Mouse (Mus musculus): ENCODE measurements at regions not wholly inside any gene's neighbourhood (a gene's known extent, or its start where the extent isn't known, plus 50 kb on each side); places are given as distances from the start of the nearest gene placed in this dataset.

DNA sequence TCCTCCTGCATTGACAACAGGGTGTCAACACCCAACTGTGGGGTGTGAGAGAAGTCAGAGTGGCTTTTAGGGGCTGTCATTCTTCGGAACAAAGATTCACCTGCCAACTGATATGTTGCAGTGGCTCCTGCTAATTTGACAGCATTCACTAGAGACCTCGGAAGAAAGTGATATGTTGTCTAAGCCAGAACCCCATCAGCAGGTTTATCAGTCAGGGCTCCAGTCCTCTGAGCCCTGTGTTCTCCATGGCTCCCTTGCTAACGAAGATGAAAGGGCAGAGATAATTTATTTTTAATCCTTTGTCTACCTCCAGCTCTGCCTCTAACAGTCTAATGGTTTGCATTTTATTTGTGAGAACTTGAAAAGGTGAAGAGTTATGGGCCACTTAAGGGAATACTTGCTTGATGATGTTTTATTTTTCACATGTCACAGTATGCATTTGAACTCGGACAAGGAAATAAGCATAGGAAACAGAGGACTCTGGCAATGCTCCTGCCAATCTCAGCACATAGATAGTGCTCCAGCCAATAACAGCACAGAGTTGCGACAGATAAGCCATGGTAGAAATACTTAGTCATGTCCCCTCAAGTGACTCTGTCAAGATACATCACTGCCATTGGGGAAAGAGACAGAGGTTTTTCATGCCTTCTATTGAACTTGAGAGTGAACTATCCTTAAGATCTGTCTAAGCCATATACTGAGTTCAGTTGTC lies 862.6 kb downstream of the Defb40 start:
- Histone ChIP-seq H3K9me3 (no peaks in the 10 kb centered on the region), H3K4me1 (replicated peaks) (no peaks in the 10 kb centered on the region), H3K4me3 (replicated peaks) (no peak overlapping the region), H3K27ac (no peak overlapping the region), H3K36me3 (no peaks in the 10 kb centered on the region), H3K9ac (no peak overlapping the region), H3K4me2 (replicated peaks) (no peak overlapping the region), H3K27me3 (replicated peaks) (no peaks in the 10 kb centered on the region)
- no peak for ATAC-seq
- 71% methylated on average over 5 of the region's 5 CpGs for WGBS

DNA sequence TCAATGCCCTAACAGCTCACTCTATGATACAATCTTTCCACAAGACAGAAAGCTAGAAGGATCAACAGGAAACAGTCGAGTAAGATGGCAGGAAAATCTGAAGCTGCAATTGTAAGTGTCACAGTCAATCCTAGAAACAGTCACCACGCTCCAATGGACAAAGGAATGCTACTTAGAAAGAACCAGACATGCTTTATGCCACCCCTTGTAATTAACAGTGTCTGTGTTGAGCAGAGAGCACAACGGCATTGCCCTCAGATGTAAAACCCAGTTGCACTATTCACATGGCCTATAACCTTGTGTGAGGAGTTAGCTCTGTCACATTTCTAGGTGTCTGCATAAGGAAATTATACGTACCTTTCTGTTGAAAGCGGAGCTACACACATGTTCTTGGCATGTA lies 864.8 kb downstream of the Defb40 start:
- H3K27me3 ChIP-seq (replicated peaks): no peaks in the 10 kb centered on the region
- no peak overlapping the region for H3K4me3 ChIP-seq (replicated peaks)
- ATAC-seq: no peak
- H3K27ac ChIP-seq: no peak overlapping the region
- H3K4me2 ChIP-seq (replicated peaks): no peak overlapping the region
- no peaks in the 10 kb centered on the region for H3K4me1 ChIP-seq (replicated peaks)
- H3K9ac ChIP-seq: no peak overlapping the region
- H3K9me3 ChIP-seq: no peaks in the 10 kb centered on the region
- H3K36me3 ChIP-seq: no peaks in the 10 kb centered on the region
- WGBS: 69% methylated on average over 5 of the region's 5 CpGs

DNA sequence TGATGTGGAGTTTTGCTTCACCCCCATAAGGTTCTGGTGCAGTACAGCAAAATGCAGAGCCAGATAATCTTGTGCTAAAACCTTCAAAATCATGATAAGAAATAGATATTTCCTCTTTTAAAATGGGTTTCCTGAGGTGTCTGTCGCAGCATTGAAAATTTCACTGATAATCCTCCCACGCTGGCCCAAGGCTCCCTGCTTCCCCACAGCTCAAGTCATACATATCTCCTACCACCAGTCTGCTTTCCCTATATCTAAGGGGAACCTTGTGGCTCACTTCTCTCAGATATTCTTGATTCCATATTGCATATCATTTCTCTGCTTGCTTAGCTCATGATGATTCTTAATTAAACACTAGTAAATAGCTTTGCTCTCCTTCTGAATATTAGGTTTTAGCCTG lies 868.6 kb downstream of the Defb40 start:
- Histone ChIP-seq H3K36me3 (no peaks in the 10 kb centered on the region), H3K27me3 (replicated peaks) (no peaks in the 10 kb centered on the region), H3K9me3 (no peaks in the 10 kb centered on the region), H3K4me3 (replicated peaks) (no peak overlapping the region), H3K4me2 (replicated peaks) (no peak overlapping the region), H3K27ac (no peak overlapping the region), H3K4me1 (replicated peaks) (no peaks in the 10 kb centered on the region), H3K9ac (no peak overlapping the region)
- WGBS: 86% methylated on average over 2 of the region's 2 CpGs
- ATAC-seq: no peak

DNA sequence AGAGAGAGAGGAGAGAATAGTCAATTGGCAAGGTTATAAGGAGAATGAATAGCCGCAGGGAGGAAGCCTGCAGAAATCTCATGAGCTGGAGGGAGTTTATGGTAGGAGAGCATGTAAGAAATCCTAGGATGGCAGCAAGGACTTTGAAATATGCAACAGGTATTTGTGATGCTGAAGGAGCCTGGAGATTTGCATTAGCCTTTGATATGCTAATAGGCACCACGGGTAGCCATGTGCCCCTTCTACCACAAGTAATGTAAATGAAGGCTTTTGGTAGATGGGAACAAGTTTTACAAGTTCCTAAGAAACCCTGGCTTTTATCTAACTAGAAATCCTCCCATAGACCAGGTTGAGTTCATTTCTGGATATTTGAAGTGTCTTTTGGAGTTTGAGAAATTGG lies 871.2 kb downstream of the Defb40 start:
- Histone ChIP-seq H3K9ac (no peak overlapping the region), H3K4me2 (replicated peaks) (no peak overlapping the region), H3K9me3 (no peaks in the 10 kb centered on the region), H3K36me3 (no peaks in the 10 kb centered on the region), H3K4me1 (replicated peaks) (no peaks in the 10 kb centered on the region), H3K27ac (no peak overlapping the region), H3K27me3 (replicated peaks) (no peaks in the 10 kb centered on the region), H3K4me3 (replicated peaks) (no peak overlapping the region)
- WGBS: 58% methylated on average over 2 of the region's 2 CpGs
- ATAC-seq: no peak

DNA sequence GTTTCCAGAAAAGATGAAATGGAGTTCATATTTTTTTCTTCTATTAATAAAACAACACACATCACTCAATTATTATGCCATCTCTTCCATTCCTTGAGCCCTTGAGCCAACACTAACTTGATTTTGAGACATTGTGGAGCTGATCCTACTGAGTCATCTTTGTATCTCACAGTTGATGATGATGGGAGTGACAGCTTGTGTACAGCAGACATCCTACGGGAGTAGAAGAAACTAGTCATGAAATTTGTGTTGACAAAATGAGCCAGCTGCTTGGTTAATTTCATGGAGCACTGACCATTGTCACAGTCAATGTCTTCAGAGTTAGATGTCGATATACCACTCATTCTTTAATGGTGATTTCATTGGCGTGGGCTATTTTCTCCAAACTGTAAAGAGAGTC lies 912.6 kb downstream of the Defb40 start:
- no peaks in the 10 kb centered on the region for H3K36me3 ChIP-seq
- H3K9me3 ChIP-seq: no peaks in the 10 kb centered on the region
- H3K9ac ChIP-seq: no peak overlapping the region
- H3K27ac ChIP-seq: no peak overlapping the region
- no peak overlapping the region for H3K4me3 ChIP-seq (replicated peaks)
- ATAC-seq: no peak
- no peak overlapping the region for H3K4me2 ChIP-seq (replicated peaks)
- 73% methylated on average over 3 of the region's 3 CpGs for WGBS
- H3K4me1 ChIP-seq (replicated peaks): no peaks in the 10 kb centered on the region
- no peaks in the 10 kb centered on the region for H3K27me3 ChIP-seq (replicated peaks)

DNA sequence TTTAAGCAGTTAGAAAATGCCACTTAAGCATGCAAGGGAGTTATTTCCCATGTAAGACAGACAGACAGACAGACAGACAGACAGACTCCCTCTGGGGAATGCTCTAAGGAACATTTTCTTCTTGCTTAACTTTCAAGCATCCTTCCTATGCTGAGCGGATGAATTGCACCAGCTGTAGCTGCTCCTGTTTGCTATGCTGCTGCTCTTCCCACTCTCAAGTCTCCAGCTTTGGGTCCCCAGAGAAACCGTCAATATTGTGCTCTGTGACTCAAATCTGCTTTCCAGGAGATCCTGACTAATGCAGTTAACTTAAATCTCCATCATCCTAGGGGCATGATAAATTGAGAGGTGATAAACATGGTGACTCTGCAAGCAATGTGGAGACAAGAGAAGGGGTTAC lies 918.5 kb downstream of the Defb40 start:
- Histone ChIP-seq H3K4me3 (replicated peaks) (no peak overlapping the region), H3K4me2 (replicated peaks) (no peak overlapping the region), H3K27me3 (replicated peaks) (no peaks in the 10 kb centered on the region), H3K36me3 (no peaks in the 10 kb centered on the region), H3K9ac (no peak overlapping the region), H3K9me3 (no peaks in the 10 kb centered on the region), H3K27ac (no peak overlapping the region), H3K4me1 (replicated peaks) (no peaks in the 10 kb centered on the region)
- no peak for ATAC-seq
- 68% methylated on average over 2 of the region's 2 CpGs for WGBS

DNA sequence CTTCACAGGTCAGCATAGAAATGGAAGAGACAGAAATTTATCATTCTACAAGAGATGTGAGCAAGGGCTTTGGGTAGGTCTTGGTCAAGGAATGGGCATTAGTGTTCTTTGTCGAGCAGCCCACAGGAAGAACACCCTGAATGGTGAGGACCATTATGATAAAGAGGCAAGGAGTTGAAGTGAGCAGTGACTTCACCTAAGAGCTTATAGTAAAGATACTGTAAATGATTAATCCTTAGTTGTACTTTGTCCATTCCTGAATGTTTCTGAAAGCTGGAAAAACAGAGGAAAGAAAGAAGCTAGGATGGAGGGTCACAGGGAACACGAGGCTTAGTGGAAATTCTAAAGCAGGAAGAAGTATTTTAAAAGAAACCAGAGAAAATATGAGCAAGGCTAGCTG lies 956.9 kb downstream of the Defb40 start:
- no peaks in the 10 kb centered on the region for H3K36me3 ChIP-seq
- no peak overlapping the region for H3K4me2 ChIP-seq (replicated peaks)
- H3K9ac ChIP-seq: no peak overlapping the region
- H3K27ac ChIP-seq: no peak overlapping the region
- peak; percentile 59 for ATAC-seq
- no peaks in the 10 kb centered on the region for H3K27me3 ChIP-seq (replicated peaks)
- H3K4me3 ChIP-seq (replicated peaks): no peak overlapping the region
- 50% methylated on average over 2 of the region's 2 CpGs for WGBS
- H3K4me1 ChIP-seq (replicated peaks): no peaks in the 10 kb centered on the region
- no peaks in the 10 kb centered on the region for H3K9me3 ChIP-seq

DNA sequence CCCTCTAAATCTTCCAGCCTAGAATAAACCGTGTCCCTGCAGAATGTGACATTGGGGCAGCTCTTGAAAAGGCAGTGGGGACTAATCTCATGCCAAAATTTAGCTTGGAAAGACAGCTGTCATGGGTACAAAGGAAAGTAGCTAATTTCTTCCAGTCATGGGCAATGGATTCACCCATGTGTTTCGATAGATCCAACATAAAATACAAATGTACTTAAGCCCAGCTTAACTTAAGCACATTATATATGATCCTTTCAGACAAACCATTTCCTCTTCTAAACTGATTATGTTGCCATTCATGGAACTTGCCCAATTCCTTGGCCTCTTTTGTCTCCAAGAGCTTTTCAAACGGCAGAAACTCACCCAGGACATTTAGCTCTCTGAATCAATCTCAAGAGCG lies 970.5 kb downstream of the Defb40 start:
- H3K27me3 ChIP-seq (replicated peaks): no peaks in the 10 kb centered on the region
- no peaks in the 10 kb centered on the region for H3K9me3 ChIP-seq
- no peak overlapping the region for H3K4me3 ChIP-seq (replicated peaks)
- no peak overlapping the region for H3K27ac ChIP-seq
- H3K4me2 ChIP-seq (replicated peaks): no peak overlapping the region
- no peaks in the 10 kb centered on the region for H3K36me3 ChIP-seq
- 72% methylated on average over 4 of the region's 4 CpGs for WGBS
- no peak overlapping the region for H3K9ac ChIP-seq
- no peaks in the 10 kb centered on the region for H3K4me1 ChIP-seq (replicated peaks)
- no peak for ATAC-seq

DNA sequence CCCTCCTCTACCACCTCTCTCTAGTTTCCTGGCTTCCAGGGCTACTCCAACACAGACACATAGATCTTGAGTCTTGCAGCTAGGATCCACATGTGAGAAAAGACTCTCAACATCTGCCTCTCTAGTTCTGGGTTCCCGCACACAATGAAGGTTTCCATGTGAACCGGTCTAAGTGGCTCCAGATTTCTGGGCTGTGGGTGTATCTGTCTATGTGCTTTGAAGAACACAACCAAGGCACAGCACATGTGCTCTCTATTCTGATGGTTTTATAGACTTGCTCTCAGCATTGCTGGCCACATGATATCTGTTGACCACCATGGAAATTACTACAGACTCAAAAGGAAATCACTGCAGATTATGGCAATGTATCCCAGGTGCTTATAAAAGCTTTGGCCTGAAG lies 972.4 kb downstream of the Defb40 start:
- H3K36me3 ChIP-seq: no peaks in the 10 kb centered on the region
- H3K4me3 ChIP-seq (replicated peaks): no peak overlapping the region
- ATAC-seq: no peak
- no peak overlapping the region for H3K27ac ChIP-seq
- WGBS: 92% methylated on average over 2 of the region's 2 CpGs
- no peaks in the 10 kb centered on the region for H3K9me3 ChIP-seq
- no peaks in the 10 kb centered on the region for H3K4me1 ChIP-seq (replicated peaks)
- no peak overlapping the region for H3K4me2 ChIP-seq (replicated peaks)
- no peaks in the 10 kb centered on the region for H3K27me3 ChIP-seq (replicated peaks)
- H3K9ac ChIP-seq: no peak overlapping the region

DNA sequence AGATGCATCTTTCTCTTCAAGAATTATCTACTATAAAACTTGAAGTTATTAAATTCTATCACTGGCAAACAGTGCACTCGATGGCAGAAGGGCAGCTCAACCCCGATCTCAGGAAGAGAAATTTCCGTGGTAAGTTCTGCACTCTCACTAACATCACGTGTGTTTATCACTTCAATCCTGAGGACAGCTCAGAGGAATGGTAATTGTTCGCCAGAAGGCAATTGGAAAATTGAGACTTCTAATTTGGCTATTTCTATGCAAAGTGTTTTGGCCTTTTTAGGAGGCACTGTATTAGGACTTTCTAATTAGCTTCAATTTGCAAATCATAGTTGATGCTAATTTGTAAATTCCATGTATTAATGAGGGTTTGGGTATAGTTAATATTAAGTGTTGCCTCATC lies 977.3 kb downstream of the Defb40 start:
- no peak overlapping the region for H3K4me2 ChIP-seq (replicated peaks)
- no peak overlapping the region for H3K4me3 ChIP-seq (replicated peaks)
- no peaks in the 10 kb centered on the region for H3K27me3 ChIP-seq (replicated peaks)
- H3K27ac ChIP-seq: no peak overlapping the region
- WGBS: 81% methylated on average over 5 of the region's 5 CpGs
- ATAC-seq: no peak
- no peaks in the 10 kb centered on the region for H3K36me3 ChIP-seq
- H3K9ac ChIP-seq: no peak overlapping the region
- H3K9me3 ChIP-seq: no peaks in the 10 kb centered on the region
- no peaks in the 10 kb centered on the region for H3K4me1 ChIP-seq (replicated peaks)

DNA sequence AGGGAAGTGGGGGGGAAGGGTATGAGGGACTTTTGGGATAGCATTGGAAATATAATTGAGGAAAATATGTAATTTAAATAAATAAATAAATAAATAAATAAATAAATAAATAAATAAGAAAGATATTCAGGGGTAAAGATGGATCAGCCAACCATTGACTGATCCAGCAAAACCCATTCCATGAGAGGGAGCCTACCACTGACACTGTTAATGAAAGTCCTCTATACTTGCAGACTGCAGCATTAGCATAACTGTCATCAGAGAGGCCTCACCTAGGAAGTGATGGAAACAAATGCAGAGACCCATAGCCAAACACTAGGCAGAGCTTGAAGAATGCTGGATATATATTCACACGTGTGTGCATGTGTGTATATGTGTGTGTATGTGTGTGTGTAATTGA lies 993.3 kb downstream of the Defb40 start:
- Histone ChIP-seq H3K27me3 (replicated peaks) (no peaks in the 10 kb centered on the region), H3K4me1 (replicated peaks) (no peaks in the 10 kb centered on the region), H3K9me3 (no peaks in the 10 kb centered on the region), H3K4me3 (replicated peaks) (no peak overlapping the region), H3K9ac (no peak overlapping the region), H3K4me2 (replicated peaks) (no peak overlapping the region), H3K36me3 (no peaks in the 10 kb centered on the region), H3K27ac (no peak overlapping the region)
- WGBS: 74% methylated on average over 1 of the region's 1 CpGs
- no peak for ATAC-seq

DNA sequence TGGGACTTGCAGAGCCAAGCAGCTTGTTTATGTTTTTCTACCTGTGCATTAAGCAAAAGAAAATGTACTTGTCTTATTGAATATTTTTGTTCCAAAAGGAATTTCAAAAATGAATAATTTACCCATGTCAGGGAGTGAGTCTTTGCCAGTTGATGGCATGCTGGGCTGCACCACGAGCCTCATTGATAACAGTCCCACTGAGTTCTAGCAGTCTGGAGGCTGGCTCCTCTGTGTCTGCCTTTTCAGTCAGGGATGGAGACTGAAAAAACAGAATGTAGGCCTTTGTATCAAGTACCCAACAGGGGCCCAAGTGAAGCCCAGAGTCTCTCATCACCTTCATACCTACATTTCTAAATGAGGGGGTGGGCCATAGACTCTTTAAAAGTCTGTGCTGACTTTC lies 1029.2 kb downstream of the Defb40 start:
- H3K27me3 ChIP-seq (replicated peaks): no peaks in the 10 kb centered on the region
- no peak overlapping the region for H3K4me3 ChIP-seq (replicated peaks)
- no peak overlapping the region for H3K9ac ChIP-seq
- no peak overlapping the region for H3K4me2 ChIP-seq (replicated peaks)
- no peak for ATAC-seq
- 70% methylated on average over 1 of the region's 1 CpGs for WGBS
- no peaks in the 10 kb centered on the region for H3K4me1 ChIP-seq (replicated peaks)
- H3K9me3 ChIP-seq: no peaks in the 10 kb centered on the region
- no peak overlapping the region for H3K27ac ChIP-seq
- no peaks in the 10 kb centered on the region for H3K36me3 ChIP-seq

DNA sequence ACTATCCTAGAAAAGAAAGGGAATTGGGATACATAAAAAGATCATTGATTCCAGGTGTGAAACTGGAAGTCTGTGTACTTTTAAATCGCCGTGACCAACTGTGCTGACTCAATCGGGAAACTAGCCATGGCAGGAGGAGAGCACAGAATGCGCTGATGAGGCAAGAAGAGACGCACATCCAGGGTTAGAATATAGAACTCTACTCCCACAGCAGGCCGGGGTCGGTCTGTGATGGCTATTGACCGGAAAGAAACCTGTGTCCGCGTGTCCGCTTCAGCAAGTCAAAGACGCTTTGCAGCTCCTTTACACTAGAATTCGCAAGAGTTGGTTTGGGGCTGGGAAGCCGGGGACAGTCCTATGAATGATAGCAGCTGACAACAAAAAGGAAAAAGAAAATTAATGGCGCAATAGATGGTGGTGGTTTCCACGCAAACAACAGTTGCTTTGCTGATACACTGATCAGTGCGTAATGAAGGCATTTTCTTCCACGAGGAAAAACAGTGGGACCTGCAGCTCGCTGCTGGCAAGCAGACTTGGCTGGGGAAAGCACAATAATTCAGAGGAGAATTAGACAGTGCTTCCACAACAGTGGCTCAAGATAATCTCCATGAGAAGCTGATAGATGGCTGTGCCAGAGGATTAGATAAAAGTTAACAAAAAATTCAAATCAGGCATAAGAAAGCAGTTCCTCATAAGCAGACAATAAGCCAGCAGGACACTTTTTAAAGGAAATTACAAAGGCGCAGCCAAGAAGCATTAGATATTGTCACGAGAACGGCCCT lies 1029.8 kb downstream of the Defb40 start:
- Histone ChIP-seq H3K4me2 (replicated peaks) (no peak overlapping the region), H3K4me3 (replicated peaks) (no peak overlapping the region), H3K4me1 (replicated peaks) (no peaks in the 10 kb centered on the region), H3K27ac (no peak overlapping the region), H3K9ac (no peak overlapping the region), H3K36me3 (no peaks in the 10 kb centered on the region), H3K27me3 (replicated peaks) (no peaks in the 10 kb centered on the region), H3K9me3 (no peaks in the 10 kb centered on the region)
- WGBS: 86% methylated on average over 22 of the region's 22 CpGs
- no peak for ATAC-seq

Measured in intestine, embryonic 15.5 days (tissue).